4 mouse cellular contexts compared by ENCODE assay signal in genomic region chr1:60047481-60047880, GRCm38 (mm10). TPM values are rescaled to one million over a fixed set of nuclear protein-coding genes. Genes with fewer than 3 reads are reported as not detected.
DNase-seq lines count a peak whose midpoint lies in the region; TF ChIP-seq lines count a peak whose summit lies in the region.
"Not testable (repeated sequence)": the region's sequence is repeated elsewhere in the genome, so short reads cannot be mapped to it uniquely, and the experiment has no call there.

No protein-coding gene starts in this region.

- not testable (repeated sequence) for H3K9ac ChIP-seq in ES-Bruce4 (ENCODE audit: low read depth, poor library complexity, severe bottlenecking)

- not testable (repeated sequence) for H3K4me1 ChIP-seq in ES-Bruce4 (ENCODE audit: control insufficient read depth, insufficient read depth, low read length)

- DNase-seq in ES-CJ7 (ENCODE audit: low read depth, low spot score), result peak; percentile 74
- peak; percentile 86 for DNase-seq in R1 (ENCODE audit: low read depth, low spot score)
- DNase-seq in ZHBTc4 (ENCODE audit: low read depth, low spot score), result peak; percentile 65

- 0 out of 2 replicates have a peak, but pooled peaks have one; percentile 17 for TF ChIP-seq EP300 in ES-Bruce4 (IDR thresholded peaks at IDR 0.05; ENCODE audit: insufficient read depth, low read depth, low read length)

- H3K36me3 ChIP-seq in ES-Bruce4 (ENCODE audit: control insufficient read depth, insufficient read depth, low read length, poor library complexity, severe bottlenecking), result not testable (repeated sequence)

- not testable (repeated sequence) for H3K27me3 ChIP-seq in ES-Bruce4 (ENCODE audit: control insufficient read depth, insufficient read depth, low read length, poor library complexity, severe bottlenecking)

- TF ChIP-seq POLR2A in ES-Bruce4 (IDR thresholded peaks at IDR 0.05; ENCODE audit: insufficient read depth, low read length), result not testable (repeated sequence)

- TF ChIP-seq CTCF in ES-Bruce4 (IDR thresholded peaks at IDR 0.05; ENCODE audit: low read depth, low read length), result not testable (repeated sequence)

- H3K9me3 ChIP-seq in ES-Bruce4 (replicated peaks; ENCODE audit: control insufficient read depth, insufficient read depth, low read length, poor library complexity, severe bottlenecking), result not testable (repeated sequence)

- H3K4me3 ChIP-seq in ES-Bruce4 (ENCODE audit: low read depth, low read length), result not testable (repeated sequence)

- not testable (repeated sequence) for H3K27ac ChIP-seq in ES-Bruce4 (ENCODE audit: insufficient read depth, low read length)

RNA-seq across cellular contexts. Expression of gene Ica1l, which starts 4.5 kb away (rescaled TPM):
- 0.48 and 1.2 TPM in 2 replicates for polyA plus RNA-seq in ES-Bruce4 (2011; ENCODE audit: insufficient read depth, insufficient read length, low read depth, missing spikeins)

RNA-seq across cellular contexts. Expression of gene Carf, which starts 50.6 kb away (rescaled TPM):
- polyA plus RNA-seq in ES-Bruce4 (2011; ENCODE audit: insufficient read depth, insufficient read length, low read depth, missing spikeins), result 18.3 and 24.8 TPM in 2 replicates

RNA-seq across cellular contexts. Expression of gene Wdr12, which starts 51.0 kb away (rescaled TPM):
- polyA plus RNA-seq in ES-Bruce4 (2011; ENCODE audit: insufficient read depth, insufficient read length, low read depth, missing spikeins), result 81.4 and 85.9 TPM in 2 replicates
